Mouse (Mus musculus): ENCODE measurements at regions not wholly inside any gene's neighbourhood (a gene's known extent, or its start where the extent isn't known, plus 50 kb on each side); places are given as distances from the start of the nearest gene placed in this dataset.

DNA sequence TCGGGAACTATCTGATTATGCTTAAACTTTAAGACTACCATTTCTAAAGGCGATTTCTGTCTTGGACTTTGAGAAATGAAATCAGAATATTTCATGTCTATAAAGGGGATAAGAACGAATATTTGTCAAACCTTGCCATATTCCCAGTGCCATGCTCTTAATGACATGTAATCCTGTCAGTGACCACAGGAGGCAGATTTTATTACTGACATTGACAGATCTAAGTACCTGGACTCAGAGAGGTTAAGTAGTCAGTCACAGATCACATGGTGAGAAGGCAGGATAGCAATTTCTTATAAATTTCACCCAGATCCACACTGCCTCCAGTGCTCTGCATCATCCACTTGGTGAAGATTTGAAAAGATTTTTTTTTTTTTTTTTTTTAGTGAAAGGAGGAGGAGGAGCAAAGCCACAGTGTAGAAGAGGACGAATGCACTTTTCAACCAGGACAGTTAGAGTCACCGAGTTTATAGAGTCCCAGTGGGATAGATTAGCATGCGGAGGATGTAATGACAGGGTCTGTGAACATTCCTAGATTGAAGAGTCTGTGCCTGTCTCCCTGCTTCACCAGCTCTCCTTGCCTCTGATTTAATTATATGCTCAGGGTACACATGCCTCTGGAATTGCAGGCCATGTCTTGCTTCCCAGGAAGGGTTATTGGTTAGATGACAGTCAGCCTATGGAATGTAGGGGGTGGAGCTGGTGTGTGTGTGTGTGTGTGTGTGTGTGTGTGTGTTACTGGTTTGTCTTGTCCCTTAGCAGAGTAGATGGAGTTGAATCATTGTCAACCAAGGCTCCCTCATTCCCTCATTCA, 1379.7 kb downstream of the Gsdmc2 start:
- DNase-seq, result no peak

GRCm38 (mm10) chr15:62462698-62463097, 1382.3 kb downstream of the Gsdmc2 start:
- DNase-seq, result no peak

- no peak for DNase-seq
Observed at GRCm38 (mm10) chr15:62461398-62462051, 1383.5 kb downstream of the Gsdmc2 start.

DNA sequence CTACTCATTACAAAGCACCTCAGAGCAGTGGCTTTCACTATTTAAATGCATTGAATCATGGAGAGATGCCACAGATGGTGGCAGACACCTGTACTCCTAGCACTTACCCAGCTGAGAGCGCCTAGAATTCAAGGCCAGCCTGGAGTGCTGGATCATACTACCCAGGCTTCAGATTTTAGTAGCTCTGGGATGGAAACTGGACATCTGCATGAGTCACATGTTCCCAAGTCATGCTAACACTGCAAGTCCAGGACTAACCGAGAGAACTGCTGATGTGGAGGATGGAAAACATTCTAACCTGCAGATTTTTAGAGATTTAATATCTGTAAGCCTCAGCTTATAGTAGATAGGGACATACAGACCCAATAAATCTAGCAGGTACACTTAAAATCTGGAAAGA, 1384.3 kb downstream of the Gsdmc2 start:
- DNase-seq, result no peak

DNA sequence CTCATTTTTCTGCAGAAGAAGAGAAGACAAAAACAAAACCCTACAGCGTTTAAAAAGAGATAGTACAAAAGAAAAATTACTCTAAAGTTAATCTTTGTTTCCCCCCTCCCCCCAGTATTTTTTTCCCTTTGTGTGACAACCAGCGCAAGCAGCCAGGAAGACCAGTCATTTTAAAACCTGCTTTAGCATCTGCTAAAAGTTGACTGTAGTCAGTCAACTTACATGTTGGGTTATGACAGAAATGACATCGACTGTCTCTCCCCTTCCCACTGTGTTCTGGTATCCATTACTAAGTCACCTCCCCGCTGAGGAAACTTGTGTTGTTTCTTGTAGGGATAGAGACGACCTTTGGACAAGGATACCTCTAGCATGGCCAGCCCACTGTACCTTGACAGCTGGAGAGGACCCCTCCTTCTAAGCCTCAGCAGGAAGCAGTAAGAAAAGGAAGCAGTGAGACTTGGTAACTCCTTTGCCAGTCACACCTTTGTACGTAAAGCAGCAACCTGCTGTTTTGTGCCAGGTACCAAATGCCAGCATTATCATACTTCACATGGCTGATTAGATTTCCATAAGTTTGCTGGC, 1384.9 kb downstream of the Gsdmc2 start:
- DNase-seq, result no peak

GRCm38 (mm10) chr15:62457990-62458389, 1387.0 kb downstream of the Gsdmc2 start:
- DNase-seq, result no peak

GRCm38 (mm10) chr15:62457051-62457664, 1387.8 kb downstream of the Gsdmc2 start:
- no peak for DNase-seq

- no peak for DNase-seq
Observed at GRCm38 (mm10) chr15:62456020-62456419, 1389.0 kb downstream of the Gsdmc2 start.

GRCm38 (mm10) chr15:62448116-62448515, 1396.9 kb downstream of the Gsdmc2 start:
- DNase-seq, result no peak

DNA sequence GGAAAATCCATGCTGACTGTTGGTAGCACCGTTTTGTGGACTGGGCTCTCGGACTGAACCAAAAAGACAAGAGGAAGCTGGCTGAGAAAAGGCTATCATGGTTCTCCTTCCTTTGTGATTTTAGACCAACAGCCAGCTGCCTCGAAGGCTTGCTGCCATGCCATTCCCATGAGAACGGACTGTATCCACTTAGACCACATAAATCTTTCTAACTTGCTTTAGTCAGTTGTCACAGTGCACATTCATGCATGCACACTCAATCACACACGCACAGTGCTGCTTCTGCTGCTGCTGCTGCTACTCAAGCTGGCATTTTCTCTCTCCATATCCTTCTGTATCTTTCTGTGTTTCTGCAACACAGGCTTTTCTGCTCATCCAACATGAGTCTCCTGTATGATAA, 1405.8 kb downstream of the Gsdmc2 start:
- no peak for DNase-seq

GRCm38 (mm10) chr15:62436631-62437030, 1408.3 kb downstream of the Gsdmc2 start:
- no peak for DNase-seq

DNA sequence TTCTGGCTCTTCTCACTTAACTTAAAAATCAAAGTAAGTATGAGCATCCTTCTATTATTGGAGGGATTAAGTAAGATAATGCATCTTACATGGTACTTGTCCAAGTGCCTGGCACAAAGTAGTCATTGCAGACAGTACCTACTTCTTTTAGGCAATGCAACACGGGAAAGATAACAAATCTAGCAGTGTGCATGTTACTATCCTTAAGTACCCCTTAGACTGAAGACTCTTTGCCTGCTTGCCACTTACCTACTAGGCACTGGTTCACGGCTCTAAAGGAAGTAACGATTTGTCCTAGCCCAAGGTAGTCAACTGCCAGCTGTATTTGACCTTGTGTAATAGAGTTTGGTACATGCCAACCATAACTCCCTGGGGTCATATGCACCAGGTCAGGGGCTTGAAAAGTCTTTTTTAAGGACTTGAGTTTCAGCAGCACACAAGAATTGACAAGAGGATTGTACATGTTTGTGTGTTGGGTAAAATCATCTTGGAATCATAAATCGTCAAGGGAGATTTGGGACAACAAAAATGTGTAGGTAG, 1409.8 kb downstream of the Gsdmc2 start:
- no peak for DNase-seq

- DNase-seq, result no peak
Observed at GRCm38 (mm10) chr15:62432742-62433245, 1412.2 kb downstream of the Gsdmc2 start.

DNA sequence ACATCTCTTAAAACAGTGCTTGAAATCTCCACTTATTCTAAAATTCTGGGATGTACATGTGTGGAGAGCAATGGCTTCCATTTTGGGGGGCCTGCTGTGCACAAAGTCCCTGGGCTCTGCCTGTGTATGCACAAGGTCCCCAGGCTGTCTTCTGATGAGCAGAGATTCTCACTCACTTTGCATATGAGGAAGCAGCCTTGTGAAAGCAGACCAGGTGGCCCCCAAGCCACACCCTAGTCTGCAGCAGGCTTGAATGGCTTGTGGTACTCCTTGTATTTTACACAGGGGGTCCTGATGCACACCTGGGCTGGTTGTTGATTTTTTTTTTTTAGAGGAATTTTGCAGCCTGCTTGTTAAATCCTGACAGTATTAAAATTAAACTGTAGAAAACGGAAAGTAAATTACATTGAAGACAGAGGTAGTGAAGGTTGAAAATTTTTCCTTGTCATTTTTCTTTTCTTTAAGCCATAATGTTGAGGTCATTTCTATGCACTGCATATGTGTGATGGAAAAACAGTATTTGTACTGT, 1413.8 kb downstream of the Gsdmc2 start:
- DNase-seq, result no peak

GRCm38 (mm10) chr15:62422995-62423394, 1422.0 kb downstream of the Gsdmc2 start:
- DNase-seq, result no peak

GRCm38 (mm10) chr15:62421073-62421851, 1423.7 kb downstream of the Gsdmc2 start:
- DNase-seq, result no peak

DNA sequence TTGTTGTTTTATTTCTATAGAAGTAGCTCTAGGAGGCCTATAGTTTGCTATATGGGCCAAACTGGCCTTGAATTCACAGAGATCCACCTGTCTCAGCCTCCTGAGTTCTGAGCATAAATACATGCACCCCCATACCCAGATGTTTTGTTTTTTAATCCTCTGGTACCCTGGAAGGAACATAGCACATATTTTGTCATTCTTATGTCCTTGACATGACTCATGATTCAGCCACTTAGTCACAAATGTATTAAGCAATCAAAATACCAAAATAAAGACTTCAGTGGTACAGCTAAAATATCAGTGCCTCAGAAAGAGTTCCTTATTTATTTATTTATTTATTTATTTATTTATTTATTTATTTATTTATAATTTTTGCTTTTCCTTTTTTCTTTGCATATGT, 1428.3 kb downstream of the Gsdmc2 start:
- DNase-seq, result no peak

GRCm38 (mm10) chr15:62413694-62414093, 1431.3 kb downstream of the Gsdmc2 start:
- no peak for DNase-seq

- peak; percentile 14 for DNase-seq
Observed at GRCm38 (mm10) chr15:62402142-62402541, 1442.8 kb downstream of the Gsdmc2 start.

DNA sequence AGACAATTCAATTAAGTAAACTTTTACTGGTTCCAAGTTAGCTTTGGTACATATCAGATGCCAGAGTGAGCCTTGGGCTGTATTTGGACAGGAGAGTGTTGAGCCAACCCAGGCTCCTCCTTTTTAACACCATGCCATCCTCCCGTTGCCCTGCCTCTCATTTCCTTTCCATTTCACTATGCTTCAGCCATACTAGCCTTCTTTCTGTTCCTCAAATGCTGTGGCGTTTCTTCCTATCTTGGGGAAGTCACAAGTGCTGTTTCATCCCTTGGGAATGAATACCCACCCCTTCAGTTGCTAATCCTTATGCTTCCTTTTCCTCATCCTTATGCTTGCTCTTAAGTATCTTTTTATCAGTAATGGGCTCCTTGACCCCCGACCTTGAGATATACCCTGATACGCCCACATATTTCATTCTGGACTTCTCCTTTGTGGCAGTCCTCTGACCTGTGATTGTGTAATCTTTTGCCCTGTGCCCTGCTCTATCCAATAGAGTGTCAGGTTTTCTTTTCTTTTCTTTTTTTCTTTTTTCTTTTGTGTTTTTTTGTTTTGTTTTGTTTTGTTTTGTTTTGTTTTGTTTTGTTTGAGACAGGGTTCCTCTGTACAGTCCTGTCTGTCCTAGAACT, 1443.9 kb downstream of the Gsdmc2 start:
- DNase-seq, result no peak

GRCm38 (mm10) chr15:62399381-62399780, 1445.6 kb downstream of the Gsdmc2 start:
- no peak for DNase-seq

DNA sequence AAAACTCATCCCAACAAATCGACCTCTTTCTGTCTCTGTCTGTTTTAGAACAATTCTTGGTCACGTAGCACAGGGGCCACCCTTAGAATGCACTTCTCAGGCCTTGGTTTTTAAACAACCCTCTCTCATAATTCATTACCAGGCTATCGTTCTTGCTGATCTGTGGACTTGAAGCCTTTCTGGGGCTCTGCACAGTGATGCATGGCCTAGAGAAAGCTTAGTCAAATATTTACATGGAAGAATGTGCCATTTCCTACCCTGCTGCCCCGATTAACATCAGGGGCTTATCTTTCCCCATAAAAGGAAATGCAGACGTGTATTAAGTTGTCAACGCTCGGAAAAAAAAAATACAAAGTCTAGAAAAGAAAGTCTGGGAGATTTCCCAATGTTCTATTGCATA, 1448.0 kb downstream of the Gsdmc2 start:
- DNase-seq, result peak; percentile 75

Data from kidney, adult 11 months (tissue).